Mouse (Mus musculus) erythroblast, embryonic 14.5 days (primary cell): ENCODE data around the gene Dtnbp1. TPM values are rescaled to one million over a fixed set of nuclear protein-coding genes. Genes with fewer than 3 reads are reported as not detected.

ENCODE experiments used
- H3K27me3 ChIP-seq: 2 replicates; pipeline ENCODE4 v1.6.1; 2012; ENCODE audit warnings: inconsistent platforms; ENCODE audit not compliant: control insufficient read depth
- H3K36me3 ChIP-seq: 2 replicates; pipeline ENCODE4 v1.6.1; 2012; ENCODE audit warnings: mild to moderate bottlenecking, inconsistent platforms; ENCODE audit not compliant: control insufficient read depth
- H3K4me1 ChIP-seq: 2 replicates; pipeline ENCODE4 v1.6.1; 2012; ENCODE audit warnings: inconsistent platforms; ENCODE audit not compliant: control insufficient read depth
- H3K4me3 ChIP-seq: replicated peaks from 2 replicates; pipeline ENCODE3; 2012; ENCODE audit warnings: moderate library complexity, mild to moderate bottlenecking, inconsistent platforms
- H3K9me3 ChIP-seq: 2 replicates; pipeline ENCODE4 v1.6.1; 2012; ENCODE audit warnings: low read length, inconsistent platforms, mixed read lengths; ENCODE audit not compliant: control insufficient read depth
- GATA1 ChIP-seq: IDR thresholded peaks from 2 replicates; pipeline ENCODE4 v1.6.1; 2012; ENCODE audit warnings: low read length, inconsistent platforms, mixed read lengths
- TAL1 ChIP-seq: IDR thresholded peaks from 3 replicates; pipeline ENCODE4 v1.6.1; 2012; ENCODE audit warnings: low read length, inconsistent platforms, mixed read lengths
- polyA plus RNA-seq: library from polyadenylated mRNA; stranded (reverse); fragments of >175 nt; gene quantifications from 2 replicates; pipeline ENCODE4 v1.2.3, GENCODE M21; 2012

Gene Dtnbp1
- polyA plus RNA-seq, 1 experiment = 1.5 TPM

GRCm38 (mm10) chr13:45031748-45032147, 29.8 kb upstream of the Dtnbp1 start:
- Histone ChIP-seq H3K36me3 (no peaks in the 10 kb centered on the region), H3K9me3 (no peaks in the 10 kb centered on the region), H3K4me3 (no peak overlapping the region), H3K27me3 (peaks cover 10% of the 10 kb centered on the region; the same call in 1 of the 2 replicates), H3K4me1 (peaks cover 11% of the 10 kb centered on the region)
- no peak for TF ChIP-seq TAL1

- TF ChIP-seq TAL1 (no peak), GATA1 (no peak)
- H3K27me3 ChIP-seq = peaks cover 8% of the 10 kb centered on the region; the same call in 1 of the 2 replicates
- H3K4me3 ChIP-seq = no peak overlapping the region
- H3K4me1 ChIP-seq = peaks cover 11% of the 10 kb centered on the region
- H3K9me3 ChIP-seq = no peaks in the 10 kb centered on the region
- H3K36me3 ChIP-seq = no peaks in the 10 kb centered on the region
Observed at GRCm38 (mm10) chr13:45031314-45031713, 29.4 kb upstream of the Dtnbp1 start.

- H3K27me3 ChIP-seq = peaks cover 8% of the 10 kb centered on the region; the same call in 1 of the 2 replicates
- TF ChIP-seq GATA1 (no peak), TAL1 (no peak)
- peaks cover 11% of the 10 kb centered on the region for H3K4me1 ChIP-seq
- H3K9me3 ChIP-seq = no peaks in the 10 kb centered on the region
- no peaks in the 10 kb centered on the region for H3K36me3 ChIP-seq
- H3K4me3 ChIP-seq = no peak overlapping the region
Observed at GRCm38 (mm10) chr13:45030830-45031229, 28.9 kb upstream of the Dtnbp1 start.

- no peak overlapping the region for H3K4me3 ChIP-seq
- no peaks in the 10 kb centered on the region for H3K36me3 ChIP-seq
- no peak for TF ChIP-seq TAL1
- no peak for TF ChIP-seq GATA1
- no peaks in the 10 kb centered on the region for H3K9me3 ChIP-seq
- H3K4me1 ChIP-seq = peaks cover 11% of the 10 kb centered on the region
- peaks cover 10% of the 10 kb centered on the region; the same call in 1 of the 2 replicates for H3K27me3 ChIP-seq
Observed at GRCm38 (mm10) chr13:45029791-45030190, 27.8 kb upstream of the Dtnbp1 start.

- no peaks in the 10 kb centered on the region for H3K9me3 ChIP-seq
- TF ChIP-seq TAL1 = no peak
- no peak for TF ChIP-seq GATA1
- no peaks in the 10 kb centered on the region for H3K36me3 ChIP-seq
- peaks cover 3% of the 10 kb centered on the region; the same call in 1 of the 2 replicates for H3K27me3 ChIP-seq
- H3K4me1 ChIP-seq = peaks cover 4% of the 10 kb centered on the region
- no peak overlapping the region for H3K4me3 ChIP-seq
Observed at GRCm38 (mm10) chr13:45026291-45026690, 24.3 kb upstream of the Dtnbp1 start.

- Histone ChIP-seq H3K36me3 (no peaks in the 10 kb centered on the region), H3K27me3 (peaks cover 2% of the 10 kb centered on the region; the same call in 1 of the 2 replicates), H3K4me3 (no peak overlapping the region), H3K4me1 (no peaks in the 10 kb centered on the region), H3K9me3 (no peaks in the 10 kb centered on the region)
- TF ChIP-seq TAL1 (no peak), GATA1 (no peak)
Observed at GRCm38 (mm10) chr13:45024821-45025220, 22.9 kb upstream of the Dtnbp1 start.

- TF ChIP-seq TAL1 (no peak), GATA1 (no peak)
- H3K27me3 ChIP-seq = peaks cover 2% of the 10 kb centered on the region; the same call in 1 of the 2 replicates
- H3K9me3 ChIP-seq = no peaks in the 10 kb centered on the region
- no peak overlapping the region for H3K4me3 ChIP-seq
- no peaks in the 10 kb centered on the region for H3K36me3 ChIP-seq
- H3K4me1 ChIP-seq = no peaks in the 10 kb centered on the region
Observed at GRCm38 (mm10) chr13:45023356-45024150, 21.6 kb upstream of the Dtnbp1 start.

- H3K9me3 ChIP-seq = no peaks in the 10 kb centered on the region
- H3K4me3 ChIP-seq = no peak overlapping the region
- TF ChIP-seq TAL1 (no peak), GATA1 (no peak)
- no peaks in the 10 kb centered on the region; the same call in 1 of the 2 replicates for H3K27me3 ChIP-seq
- no peaks in the 10 kb centered on the region for H3K36me3 ChIP-seq
- H3K4me1 ChIP-seq = no peaks in the 10 kb centered on the region
Observed at GRCm38 (mm10) chr13:45008150-45008549, 6.2 kb upstream of the Dtnbp1 start.

- H3K9me3 ChIP-seq = no peaks in the 10 kb centered on the region
- TF ChIP-seq GATA1 (no peak), TAL1 (no peak)
- H3K4me3 ChIP-seq = no peak overlapping the region
- H3K27me3 ChIP-seq = no peaks in the 10 kb centered on the region; the same call in 1 of the 2 replicates
- no peaks in the 10 kb centered on the region for H3K36me3 ChIP-seq
- no peaks in the 10 kb centered on the region; the same call in 1 of the 2 replicates for H3K4me1 ChIP-seq
Observed at GRCm38 (mm10) chr13:45007726-45008125, 5.8 kb upstream of the Dtnbp1 start.
